Mouse (Mus musculus): ENCODE measurements at regions not wholly inside any gene's neighbourhood (a gene's known extent, or its start where the extent isn't known, plus 50 kb on each side); places are given as distances from the start of the nearest gene placed in this dataset.

DNA sequence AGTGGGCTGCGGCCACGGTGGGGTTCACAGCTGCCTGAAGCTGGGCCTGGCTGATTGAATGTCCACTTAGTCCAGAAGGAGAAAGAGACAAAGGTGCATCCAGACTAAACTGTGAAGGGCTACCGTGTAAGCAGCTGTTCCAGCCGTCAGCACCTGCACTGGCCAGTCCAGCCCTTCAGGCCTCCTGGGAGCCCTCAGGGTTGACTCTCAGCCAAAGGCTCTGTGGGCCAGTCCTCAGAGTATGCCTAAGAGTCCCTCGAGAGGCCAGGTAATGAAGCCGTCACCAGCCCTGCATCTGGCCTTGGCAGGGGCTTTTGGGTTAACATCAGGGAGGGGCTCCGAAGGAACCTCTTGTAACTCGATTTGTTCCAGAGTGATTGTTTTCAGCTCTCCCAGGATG is 187.4 kb downstream of the Gpd2 start:
- no peak for DNase-seq (ENCODE audit: extremely low read depth, low read depth)

- no peak for DNase-seq (ENCODE audit: extremely low read depth, low read depth)
Measured at GRCm38 (mm10) chr2:57425439-57425838, 188.0 kb downstream of the Gpd2 start.

GRCm38 (mm10) chr2:57450996-57451770 is 213.7 kb downstream of the Gpd2 start:
- DNase-seq (ENCODE audit: extremely low read depth, low read depth), result no peak

- no peak for DNase-seq (ENCODE audit: extremely low read depth, low read depth)
Measured at GRCm38 (mm10) chr2:57453896-57454679, 216.7 kb downstream of the Gpd2 start.

DNA sequence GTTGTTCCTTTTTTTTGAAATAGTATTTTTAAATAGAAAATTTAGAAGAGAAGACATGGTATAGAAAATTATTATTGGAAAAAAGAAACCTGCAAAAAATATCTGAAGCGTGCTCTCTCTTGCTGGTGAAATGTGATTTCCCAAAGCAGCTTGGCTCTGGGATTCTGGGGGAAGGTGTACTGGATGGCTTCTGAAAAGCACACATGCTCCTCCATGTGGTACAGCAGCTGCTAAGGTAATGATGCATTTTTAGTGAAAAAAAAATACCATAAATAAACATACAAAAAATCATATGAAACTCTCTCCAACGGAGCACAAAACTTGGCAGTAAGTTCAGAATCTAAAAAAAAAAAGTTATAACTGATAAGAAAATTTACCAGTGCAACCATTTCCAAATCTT is 222.5 kb downstream of the Gpd2 start:
- DNase-seq (ENCODE audit: extremely low read depth, low read depth), result no peak

DNA sequence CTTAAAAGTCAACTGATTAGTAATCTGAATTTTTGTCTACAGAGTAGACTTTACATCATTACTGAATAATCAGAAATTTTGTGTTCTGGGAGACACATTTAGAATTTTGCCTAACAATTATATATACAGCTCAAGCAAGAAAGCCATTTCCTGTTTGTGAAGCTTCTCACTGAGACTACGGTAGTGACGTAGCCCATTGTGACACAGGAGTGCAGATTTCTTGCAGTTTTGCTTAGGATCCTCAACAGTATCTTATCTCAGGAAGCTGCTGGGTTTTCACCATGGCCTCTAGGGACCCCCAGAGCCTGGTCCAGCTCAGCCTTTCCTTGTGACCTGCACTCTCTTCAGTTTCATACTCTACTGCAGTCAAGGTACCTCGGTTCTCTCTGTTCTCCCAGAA is 236.4 kb downstream of the Gpd2 start:
- no peak for DNase-seq (ENCODE audit: extremely low read depth, low read depth)

- DNase-seq (ENCODE audit: extremely low read depth, low read depth), result no peak
Measured at GRCm38 (mm10) chr2:57492116-57492515, 254.7 kb downstream of the Gpd2 start.

DNA sequence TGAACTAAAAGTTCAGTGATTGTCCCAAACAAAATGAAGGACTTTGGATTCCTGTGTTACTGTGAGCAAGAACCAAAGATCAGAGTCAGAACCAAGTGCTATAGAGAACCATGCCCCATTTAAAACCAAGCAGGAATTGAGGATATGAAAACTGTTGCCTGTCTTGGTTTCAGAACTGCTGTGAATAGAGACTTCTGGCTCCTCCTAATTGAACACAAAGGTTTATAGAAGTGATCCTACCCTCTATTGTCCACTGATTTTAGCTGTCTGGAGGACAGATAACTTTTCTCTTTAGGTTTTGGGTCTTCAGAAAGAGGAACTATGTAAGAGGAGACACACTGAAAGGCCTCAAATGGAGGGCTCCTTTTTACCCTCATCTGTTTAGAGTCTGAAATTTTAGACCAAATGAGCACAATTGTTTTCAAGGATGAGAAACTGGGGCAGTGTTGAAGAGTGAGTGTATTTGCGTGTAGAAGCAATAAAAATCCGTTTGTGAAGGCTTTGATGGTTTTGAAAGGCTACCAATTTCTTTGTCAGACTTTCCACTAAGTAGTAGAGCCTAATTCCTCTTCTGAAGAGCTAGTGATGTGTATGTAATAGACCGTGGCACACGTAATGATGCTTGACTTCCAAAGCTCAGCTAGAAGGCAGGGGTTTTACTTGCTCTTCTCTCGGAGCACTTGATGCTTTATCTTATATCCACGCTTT is 255.6 kb downstream of the Gpd2 start:
- DNase-seq (ENCODE audit: extremely low read depth, low read depth), result no peak

- DNase-seq (ENCODE audit: extremely low read depth, low read depth), result no peak
Measured at GRCm38 (mm10) chr2:57496315-57496954, 259.0 kb downstream of the Gpd2 start.

GRCm38 (mm10) chr2:57497933-57498332 is 260.5 kb downstream of the Gpd2 start:
- no peak for DNase-seq (ENCODE audit: extremely low read depth, low read depth)

GRCm38 (mm10) chr2:57504678-57505077 is 267.2 kb downstream of the Gpd2 start:
- DNase-seq (ENCODE audit: extremely low read depth, low read depth), result no peak

DNA sequence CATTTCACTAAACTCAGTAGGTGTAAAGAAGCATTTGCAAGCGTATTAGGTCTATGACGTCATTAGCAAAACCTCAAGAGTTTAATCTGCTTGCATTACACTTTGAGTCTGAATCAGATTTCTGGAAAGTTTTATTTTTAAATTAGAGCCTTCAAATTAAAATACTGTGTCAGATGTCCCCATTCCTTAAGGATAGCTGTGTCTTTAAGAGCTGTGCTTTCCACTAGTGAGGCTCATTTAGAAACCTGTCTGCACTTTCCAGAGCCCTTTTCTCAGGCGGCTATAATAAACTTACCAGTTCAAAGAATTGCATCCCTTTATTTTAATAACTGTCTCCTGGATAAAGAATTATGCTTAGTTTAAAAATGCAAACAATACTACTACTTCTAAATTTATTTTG is 285.0 kb downstream of the Gpd2 start:
- no peak for DNase-seq (ENCODE audit: extremely low read depth, low read depth)

GRCm38 (mm10) chr2:57522983-57523382 is 285.5 kb downstream of the Gpd2 start:
- no peak for DNase-seq (ENCODE audit: extremely low read depth, low read depth)

GRCm38 (mm10) chr2:57527966-57528365 is 290.5 kb downstream of the Gpd2 start:
- no peak for DNase-seq (ENCODE audit: extremely low read depth, low read depth)

DNA sequence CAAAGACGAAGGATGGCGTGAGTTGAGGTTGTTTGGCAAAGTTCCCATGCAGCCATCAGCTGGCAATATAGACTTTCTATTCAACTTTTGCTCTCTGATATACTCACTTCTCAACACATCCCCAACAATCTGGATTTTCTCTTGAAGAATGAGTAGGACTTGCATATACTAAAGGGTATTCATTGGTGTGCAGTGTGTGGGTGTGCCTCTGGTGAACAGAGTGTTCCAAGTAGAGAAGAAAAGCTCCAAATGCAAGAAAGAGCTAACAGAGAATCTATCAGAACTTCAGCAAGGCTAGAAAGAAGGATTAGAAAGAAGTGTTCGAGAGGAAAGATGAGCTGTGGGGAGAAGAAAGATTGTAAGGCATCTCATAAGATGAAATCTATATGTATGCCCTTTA is 302.4 kb downstream of the Gpd2 start:
- DNase-seq (ENCODE audit: extremely low read depth, low read depth), result no peak

DNA sequence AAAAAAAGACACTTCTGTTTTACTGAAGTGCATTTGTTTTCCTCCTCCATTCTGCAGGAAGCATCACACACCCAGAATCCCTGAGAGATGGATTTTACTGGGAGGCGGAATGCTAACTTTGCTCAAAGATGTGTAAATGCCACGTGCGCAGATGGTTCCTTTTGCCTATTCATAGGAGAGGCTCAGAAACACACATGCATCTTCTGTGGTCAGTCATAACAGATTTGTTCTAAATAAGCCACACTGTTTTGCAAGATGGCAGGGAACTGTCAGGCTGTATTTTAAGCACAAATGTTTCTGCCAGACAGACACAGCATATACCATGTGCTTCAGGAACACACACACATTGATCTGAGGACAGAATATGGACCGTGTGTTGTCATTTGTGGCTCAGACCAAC is 327.8 kb downstream of the Gpd2 start:
- DNase-seq (ENCODE audit: extremely low read depth, low read depth), result no peak

- DNase-seq (ENCODE audit: extremely low read depth, low read depth), result no peak
Measured at GRCm38 (mm10) chr2:57566103-57566502, 328.7 kb downstream of the Gpd2 start.

DNA sequence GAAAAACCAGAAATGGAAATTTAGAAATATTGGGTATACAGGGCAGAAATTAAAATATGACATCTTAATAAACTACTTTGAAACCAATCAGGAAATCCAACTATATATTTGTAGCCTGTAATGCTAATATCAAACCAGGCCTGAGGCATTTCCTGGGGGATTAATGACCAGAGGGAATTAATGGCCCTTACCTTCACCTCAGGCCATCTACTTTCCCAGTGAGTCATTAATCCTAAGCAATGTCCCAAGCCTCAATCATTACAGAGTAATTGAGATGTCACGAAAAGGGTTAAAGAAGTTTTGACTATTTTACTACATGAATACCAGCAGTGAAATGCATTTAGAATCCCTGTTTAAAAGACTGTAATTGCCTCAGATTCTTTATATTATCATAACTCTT is 329.7 kb downstream of the Gpd2 start:
- no peak for DNase-seq (ENCODE audit: extremely low read depth, low read depth)

- peak; percentile 11 for DNase-seq (ENCODE audit: extremely low read depth, low read depth)
Measured at GRCm38 (mm10) chr2:57587065-57587464, 349.6 kb downstream of the Gpd2 start.

- no peak for DNase-seq (ENCODE audit: extremely low read depth, low read depth)
Measured at GRCm38 (mm10) chr2:57593558-57593957, 356.1 kb downstream of the Gpd2 start.

DNA sequence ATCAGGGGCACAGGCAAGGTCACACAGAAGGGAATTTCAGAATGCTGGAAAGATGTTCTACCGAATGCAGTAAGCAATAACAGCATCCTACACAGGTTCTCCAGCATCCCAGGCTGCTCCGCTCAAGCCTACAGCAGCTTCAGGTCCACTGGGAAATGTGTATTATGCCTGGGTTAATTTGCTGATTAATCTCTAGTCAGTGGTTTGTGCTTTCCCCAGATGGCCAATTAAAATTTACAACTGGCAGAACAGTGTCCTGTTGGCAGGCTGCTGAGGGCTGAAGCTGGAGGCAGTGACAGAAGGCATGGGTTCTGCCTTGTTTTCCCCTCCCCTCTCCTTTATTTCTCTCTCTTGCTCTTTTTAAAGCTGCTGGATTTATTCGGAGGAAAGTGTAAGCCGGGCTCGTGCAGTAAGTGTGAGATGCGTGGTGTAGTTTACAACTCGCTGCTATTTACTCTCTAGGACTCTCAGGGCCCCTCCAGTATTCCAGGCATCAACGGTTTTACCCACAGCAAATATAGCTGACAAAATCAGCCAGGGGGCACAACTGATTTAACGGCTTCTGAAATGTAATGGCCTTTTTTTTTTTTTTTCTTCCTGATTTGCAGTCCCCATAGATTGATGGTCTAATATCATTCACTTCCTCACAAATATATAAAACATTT is 360.4 kb downstream of the Gpd2 start:
- DNase-seq (ENCODE audit: extremely low read depth, low read depth), result no peak
